Mouse (Mus musculus): Measurements from ENCODE around the gene Olfr1402. TPM values are rescaled to one million over a fixed set of nuclear protein-coding genes. Genes with fewer than 3 reads are reported as not detected.

Olfr1402 gene
- polyA plus RNA-seq, 1 experiment from 2014 or later = not detected

Other genes starting within 250 kb of the Olfr1402 start
- gene Bcl9, start 124.1 kb downstream of the Olfr1402 start, polyA plus RNA-seq (2015; fragmentation: Nextera tagmentation; extraction: Ambion mirVana) = 41.9 and 43.2 TPM in 2 replicates
- gene Chd1l, start 188.2 kb upstream of the Olfr1402 start, polyA plus RNA-seq (2015; fragmentation: Nextera tagmentation; extraction: Ambion mirVana) = 15.8 and 16.2 TPM in 2 replicates
- 9.8 and 10.4 TPM in 2 replicates for gene Fmo5, start 206.8 kb upstream of the Olfr1402 start, polyA plus RNA-seq (2015; fragmentation: Nextera tagmentation; extraction: Ambion mirVana)
- 10.3 and 10.8 TPM in 2 replicates for gene Prkab2, start 236.2 kb upstream of the Olfr1402 start, polyA plus RNA-seq (2015; fragmentation: Nextera tagmentation; extraction: Ambion mirVana)